In genomic region chr7:17050933-17051594, GRCm38 (mm10) we compare ENCODE assay signal across 9 mouse cellular contexts. TPM values are rescaled to one million over a fixed set of nuclear protein-coding genes. Genes with fewer than 3 reads are reported as not detected.
DNase-seq lines count a peak whose midpoint lies in the region; ATAC-seq and TF ChIP-seq lines count a peak whose summit lies in the region.
"Had no signal": no experiment of that assay in that cellular context is flagged by ENCODE, and none has a peak within 500 bp of the region (broad histone marks: within the 10 kb centered on the region; RNA-seq: fewer than 3 reads in every experiment).

No protein-coding gene starts in this region.

- no peak overlapping the region for H3K4me3 ChIP-seq in heart, embryonic 11.5 days (ENCODE audit: low read depth, low read length)
- H3K4me3 ChIP-seq in heart, adult 2 months = no peak overlapping the region
- H3K4me3 ChIP-seq in kidney, embryonic 16.5 days (ENCODE audit: low read length) = no peak overlapping the region
- no peak overlapping the region for H3K4me3 ChIP-seq in stomach, embryonic 16.5 days (replicated peaks; ENCODE audit: low read length)
- H3K4me3 ChIP-seq: megakaryocyte, embryonic 14.5 days had no signal

- no peak overlapping the region for H3K27ac ChIP-seq in heart, embryonic 11.5 days (ENCODE audit: low read depth, low read length)
- no peak overlapping the region for H3K27ac ChIP-seq in heart, adult 2 months
- H3K27ac ChIP-seq in kidney, embryonic 16.5 days (ENCODE audit: low read length) = no peak overlapping the region
- no peak overlapping the region for H3K27ac ChIP-seq in stomach, embryonic 16.5 days (ENCODE audit: low read length)

- TF ChIP-seq CTCF in heart, adult 2 months (IDR thresholded peaks at IDR 0.05) = peak; percentile 75

- H3K4me1 ChIP-seq in heart, embryonic 11.5 days (ENCODE audit: control insufficient read depth, insufficient read depth, low read length) = peaks cover 4% of the 10 kb centered on the region; the same call in 1 of the 2 replicates
- H3K4me1 ChIP-seq in heart, adult 2 months (ENCODE audit: control insufficient read depth, insufficient read depth, low read length) = no peaks in the 10 kb centered on the region
- H3K4me1 ChIP-seq in kidney, embryonic 16.5 days (ENCODE audit: insufficient read depth, low read length) = peaks cover 6% of the 10 kb centered on the region
- H3K4me1 ChIP-seq in stomach, embryonic 16.5 days (ENCODE audit: control insufficient read depth, insufficient read depth, low read length) = peaks cover 9% of the 10 kb centered on the region

- H3K36me3 ChIP-seq in heart, embryonic 11.5 days (ENCODE audit: control insufficient read depth, insufficient read depth, low read length) = peaks cover 35% of the 10 kb centered on the region
- H3K36me3 ChIP-seq in heart, adult 2 months (ENCODE audit: control insufficient read depth, insufficient read depth, low read length) = no peaks in the 10 kb centered on the region
- peaks cover 35% of the 10 kb centered on the region for H3K36me3 ChIP-seq in kidney, embryonic 16.5 days (ENCODE audit: insufficient read depth, low read length)
- H3K36me3 ChIP-seq in stomach, embryonic 16.5 days (ENCODE audit: control insufficient read depth, insufficient read depth, low read length) = peaks cover 56% of the 10 kb centered on the region

- no peaks in the 10 kb centered on the region for H3K79me2 ChIP-seq in heart, adult 2 months (replicated peaks; ENCODE audit: control insufficient read depth, insufficient read depth, low read length)

- DNase-seq in heart, adult 18-20 months = peak; percentile 65 to 84
- peak; percentile 86 for DNase-seq in ES-CJ7 (ENCODE audit: low read depth, low spot score)
- DNase-seq in cerebellum, adult 9-11 months = peak; percentile 74
- peak; percentile 64 to 78 for DNase-seq in heart, adult 2 months
- peak; percentile 79 for DNase-seq in lung, postnatal 14 days

- no peak for ATAC-seq in heart, embryonic 11.5 days (replicated peaks; ENCODE audit: insufficient number of reproducible peaks, low FRiP score, low TSS enrichment)
- peak; percentile 31 for ATAC-seq in kidney, embryonic 16.5 days (ENCODE audit: low FRiP score, low TSS enrichment)
- ATAC-seq in stomach, embryonic 16.5 days (ENCODE audit: insufficient read depth, low FRiP score) = peak; percentile 42

- WGBS in heart, embryonic 11.5 days (ENCODE audit: insufficient replicate concordance) = 12% methylated on average over 15 of the region's 17 CpGs
- WGBS in heart, adult 2 months = 26% methylated on average over 16 of the region's 17 CpGs
- WGBS in kidney, embryonic 16.5 days = 14% methylated on average over 16 of the region's 17 CpGs
- WGBS in stomach, embryonic 16.5 days = 16% methylated on average over 16 of the region's 17 CpGs

- no peak for TF ChIP-seq EP300 in heart, adult 2 months (IDR thresholded peaks at IDR 0.05; ENCODE audit: insufficient read depth, low read depth, low read length)

- no peaks in the 10 kb centered on the region for H3K27me3 ChIP-seq in heart, embryonic 11.5 days (ENCODE audit: control insufficient read depth, insufficient read depth, low read length)
- no peaks in the 10 kb centered on the region for H3K27me3 ChIP-seq in heart, adult 2 months (ENCODE audit: control insufficient read depth, insufficient read depth, low read length)
- no peaks in the 10 kb centered on the region for H3K27me3 ChIP-seq in kidney, embryonic 16.5 days (ENCODE audit: insufficient read depth, low read length)
- H3K27me3 ChIP-seq in stomach, embryonic 16.5 days (ENCODE audit: control insufficient read depth, insufficient read depth, low read length) = no peaks in the 10 kb centered on the region
- H3K27me3 ChIP-seq: megakaryocyte, embryonic 14.5 days had no signal

- H3K9ac ChIP-seq in heart, embryonic 11.5 days (ENCODE audit: low read depth, low read length) = no peak overlapping the region
- no peak overlapping the region for H3K9ac ChIP-seq in heart, adult 2 months (ENCODE audit: low read depth, low read length)
- H3K9ac ChIP-seq in kidney, embryonic 16.5 days (replicated peaks; ENCODE audit: low read length) = no peak overlapping the region
- no peak overlapping the region for H3K9ac ChIP-seq in stomach, embryonic 16.5 days (ENCODE audit: low read length)

- H3K9me3 ChIP-seq in heart, embryonic 11.5 days (replicated peaks; ENCODE audit: control insufficient read depth, low read length) = no peaks in the 10 kb centered on the region
- H3K9me3 ChIP-seq in kidney, embryonic 16.5 days (ENCODE audit: low read length) = peaks cover 3% of the 10 kb centered on the region; the same call in 1 of the 2 replicates
- H3K9me3 ChIP-seq in stomach, embryonic 16.5 days (replicated peaks; ENCODE audit: control insufficient read depth, low read length) = no peaks in the 10 kb centered on the region

- TF ChIP-seq POLR2A in heart, adult 2 months (IDR thresholded peaks at IDR 0.05; ENCODE audit: insufficient read depth, low read depth, low read length) = no peak

- intact Hi-C loops in heart, adult 2 months (cut with DNase I) = loop anchor here (1.0 to 10.0 kb wide), 5 partner anchors 14 to 646 kb away; partner anchors contain the start of gene Zc3h4

- no peak overlapping the region for H3K4me2 ChIP-seq in heart, embryonic 11.5 days
- H3K4me2 ChIP-seq in kidney, embryonic 16.5 days (replicated peaks; ENCODE audit: low read depth, low read length) = no peak overlapping the region
- H3K4me2 ChIP-seq in stomach, embryonic 16.5 days (ENCODE audit: low read depth, low read length) = no peak overlapping the region

RNA-seq across cellular contexts. Expression of gene Hif3a, which starts 11.2 kb away (rescaled TPM):
- 1 to 10 TPM; 1.9 to 4.1 TPM for total RNA-seq in heart, adult 18-20 months (2021)
- 31.6 and 37.2 TPM in 2 replicates for polyA plus RNA-seq in heart, embryonic 11.5 days (2014; fragmentation: Nextera tagmentation; extraction: Ambion mirVana)
- 1 to 10 TPM; 1.9 to 3.0 TPM for total RNA-seq in heart, adult 2 months (2021)
- 1.6 and 2.5 TPM in 2 replicates for polyA plus RNA-seq in heart, adult 2 months (2012; rRNA removed)
- polyA plus RNA-seq in kidney, embryonic 16.5 days (2015; fragmentation: Nextera tagmentation; extraction: Ambion mirVana) = 25.2 and 26.1 TPM in 2 replicates
- polyA plus RNA-seq in stomach, embryonic 16.5 days (2015; fragmentation: Nextera tagmentation; extraction: Ambion mirVana) = 49.6 and 60.1 TPM in 2 replicates

RNA-seq across cellular contexts. Expression of gene Psg16, which starts 22.8 kb away (rescaled TPM):
- under 1 TPM in 1 of 2 experiments, not detected in 1; 0.08 TPM for total RNA-seq in heart, adult 18-20 months (2021)
- 0.06 and 0.09 TPM in 2 replicates for polyA plus RNA-seq in heart, embryonic 11.5 days (2014; fragmentation: Nextera tagmentation; extraction: Ambion mirVana)
- under 1 TPM; 0.10 to 0.16 TPM for total RNA-seq in heart, adult 2 months (2021)
- polyA plus RNA-seq in heart, adult 2 months (2012; rRNA removed) = 0.06 TPM in 1 of 2 replicates, not detected in the other
- 0.19 TPM in 2 replicates for polyA plus RNA-seq in kidney, embryonic 16.5 days (2015; fragmentation: Nextera tagmentation; extraction: Ambion mirVana)
- polyA plus RNA-seq in stomach, embryonic 16.5 days (2015; fragmentation: Nextera tagmentation; extraction: Ambion mirVana) = 0.46 and 0.77 TPM in 2 replicates

RNA-seq across cellular contexts. Expression of gene Ppp5c, which starts 23.3 kb away (rescaled TPM):
- total RNA-seq in heart, adult 18-20 months (2021) = 10 to 100 TPM; 98.8 to 98.9 TPM
- polyA plus RNA-seq in heart, embryonic 11.5 days (2014; fragmentation: Nextera tagmentation; extraction: Ambion mirVana) = 87.0 and 95.3 TPM in 2 replicates
- 100 to 1,000 TPM in 1 of 2 experiments, 10 to 100 TPM in 1; 89.0 to 104 TPM for total RNA-seq in heart, adult 2 months (2021)
- polyA plus RNA-seq in heart, adult 2 months (2012; rRNA removed) = 157 and 163 TPM in 2 replicates
- polyA plus RNA-seq in kidney, embryonic 16.5 days (2015; fragmentation: Nextera tagmentation; extraction: Ambion mirVana) = 122 and 125 TPM in 2 replicates
- polyA plus RNA-seq in stomach, embryonic 16.5 days (2015; fragmentation: Nextera tagmentation; extraction: Ambion mirVana) = 87.9 and 95.6 TPM in 2 replicates

RNA-seq across cellular contexts. Expression of gene Ccdc8, which starts 58.6 kb away (rescaled TPM):
- 1 to 10 TPM; 3.8 to 4.5 TPM for total RNA-seq in heart, adult 18-20 months (2021)
- polyA plus RNA-seq in heart, embryonic 11.5 days (2014; fragmentation: Nextera tagmentation; extraction: Ambion mirVana) = 22.6 and 36.1 TPM in 2 replicates
- 1 to 10 TPM; 4.0 to 4.4 TPM for total RNA-seq in heart, adult 2 months (2021)
- 2.7 and 4.2 TPM in 2 replicates for polyA plus RNA-seq in heart, adult 2 months (2012; rRNA removed)
- 49.6 and 53.8 TPM in 2 replicates for polyA plus RNA-seq in kidney, embryonic 16.5 days (2015; fragmentation: Nextera tagmentation; extraction: Ambion mirVana)
- 40.4 and 45.1 TPM in 2 replicates for polyA plus RNA-seq in stomach, embryonic 16.5 days (2015; fragmentation: Nextera tagmentation; extraction: Ambion mirVana)
